Mouse (Mus musculus) yolk sac, embryonic 10.5 days (tissue): ENCODE data around the gene Unc45a.

ENCODE experiments used
- DNase-seq: peaks from one replicate; pipeline ENCODE4 v3.0.0-alpha.2; 2017; ENCODE audit warnings: low spot score

Unc45a gene

GRCm38 (mm10) chr7:80340793-80341192 is at the start of gene Unc45a:
Gene Unc45a, minus strand, starts transcription at chr7:80341005.
- DNase-seq, result peak; percentile 68

GRCm38 (mm10) chr7:80387633-80388543 is 47.1 kb upstream of the Unc45a start, which contains the start of gene Fes:
Gene Fes, minus strand, starts transcription at chr7:80387946.
- DNase-seq, result peak; percentile 33

GRCm38 (mm10) chr7:80387033-80387632 is 46.3 kb upstream of the Unc45a start:
- DNase-seq, result peak; percentile 7

- DNase-seq, result peak; percentile 80
Observed at GRCm38 (mm10) chr7:80386235-80386930, 45.6 kb upstream of the Unc45a start.

- DNase-seq, result no peak
Observed at GRCm38 (mm10) chr7:80382919-80383318, 42.1 kb upstream of the Unc45a start.

- no peak for DNase-seq
Observed at GRCm38 (mm10) chr7:80379531-80379930, 38.7 kb upstream of the Unc45a start.

GRCm38 (mm10) chr7:80377471-80377870 is 36.7 kb upstream of the Unc45a start:
- peak; percentile 27 for DNase-seq

- no peak for DNase-seq
Observed at GRCm38 (mm10) chr7:80376192-80376591, 35.4 kb upstream of the Unc45a start.

GRCm38 (mm10) chr7:80375376-80376039 is 34.7 kb upstream of the Unc45a start:
- DNase-seq, result no peak

GRCm38 (mm10) chr7:80374733-80375132 is 33.9 kb upstream of the Unc45a start:
- no peak for DNase-seq

GRCm38 (mm10) chr7:80374280-80374679 is 33.5 kb upstream of the Unc45a start:
- DNase-seq, result no peak

GRCm38 (mm10) chr7:80373850-80374249 is 33.0 kb upstream of the Unc45a start:
- DNase-seq, result no peak

- DNase-seq, result no peak
Observed at GRCm38 (mm10) chr7:80373352-80373751, 32.5 kb upstream of the Unc45a start.

- no peak for DNase-seq
Observed at GRCm38 (mm10) chr7:80372667-80373066, 31.9 kb upstream of the Unc45a start.

GRCm38 (mm10) chr7:80372166-80372565 is 31.4 kb upstream of the Unc45a start:
- no peak for DNase-seq

- DNase-seq, result peak; percentile 41
Observed at GRCm38 (mm10) chr7:80371041-80371751, 30.4 kb upstream of the Unc45a start, which contains the start of gene Man2a2. Gene Man2a2, minus strand, starts transcription at chr7:80371375.

- peak; percentile 68 for DNase-seq
Observed at GRCm38 (mm10) chr7:80370649-80371040, 29.8 kb upstream of the Unc45a start.

GRCm38 (mm10) chr7:80369967-80370431 is 29.2 kb upstream of the Unc45a start:
- no peak for DNase-seq

GRCm38 (mm10) chr7:80369461-80369860 is 28.7 kb upstream of the Unc45a start:
- DNase-seq, result no peak

GRCm38 (mm10) chr7:80368635-80369421 is 28.0 kb upstream of the Unc45a start:
- DNase-seq, result no peak
